Mouse (Mus musculus): ENCODE measurements at regions not wholly inside any gene's neighbourhood (a gene's known extent, or its start where the extent isn't known, plus 50 kb on each side); places are given as distances from the start of the nearest gene placed in this dataset.

DNA sequence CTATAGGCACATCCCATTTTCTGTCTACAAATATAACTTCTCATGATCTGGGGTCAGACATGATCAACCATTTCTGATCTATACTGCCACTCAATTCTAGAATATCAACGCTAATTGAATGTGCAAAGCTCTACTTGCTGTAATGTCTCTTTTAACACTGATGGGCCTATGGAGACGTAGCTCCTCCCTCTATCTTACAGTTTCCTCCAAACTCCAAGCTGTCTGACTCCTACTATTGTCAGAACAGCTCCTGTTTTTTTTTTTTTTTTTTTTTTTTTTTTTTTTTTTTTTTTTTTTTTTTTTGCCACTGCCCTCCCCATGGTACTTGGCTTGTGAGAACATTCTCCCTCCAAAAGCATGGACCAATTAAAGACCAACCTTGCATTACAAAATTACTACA, 165.2 kb downstream of the Pah start:
- Histone ChIP-seq H3K9ac (no peak overlapping the region), H3K9me3 (no peaks in the 10 kb centered on the region), H3K4me2 (no peak overlapping the region), H3K36me3 (no peaks in the 10 kb centered on the region), H3K27ac (replicated peaks) (no peak overlapping the region), H3K4me1 (no peaks in the 10 kb centered on the region), H3K4me3 (no peak overlapping the region), H3K27me3 (replicated peaks) (no peaks in the 10 kb centered on the region)
- ATAC-seq (ENCODE audit: extremely low read depth, insufficient number of reproducible peaks, low FRiP score, low TSS enrichment): no peak
- 68% methylated on average over 2 of the region's 2 CpGs for WGBS

DNA sequence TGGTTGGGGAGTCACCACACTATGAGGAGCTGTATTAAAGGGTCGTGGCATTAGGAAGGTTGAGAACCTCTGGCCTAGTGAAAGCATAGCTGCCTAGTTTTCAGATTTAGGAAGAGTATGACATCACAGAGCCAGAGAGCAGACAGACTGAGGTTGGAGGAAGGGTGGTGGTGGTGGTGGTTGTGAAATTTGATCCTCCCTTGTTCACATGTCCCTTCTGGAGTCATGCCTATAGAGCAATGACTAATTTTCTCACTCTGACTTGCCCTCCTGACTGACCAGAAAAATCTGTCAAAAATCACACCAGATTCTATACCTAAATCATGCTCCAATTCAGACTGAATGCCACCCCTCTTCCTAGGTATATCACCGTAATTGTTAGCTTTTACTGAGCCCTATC, 166.2 kb downstream of the Pah start:
- Histone ChIP-seq H3K9ac (no peak overlapping the region), H3K4me1 (no peaks in the 10 kb centered on the region), H3K36me3 (no peaks in the 10 kb centered on the region), H3K27ac (replicated peaks) (no peak overlapping the region), H3K9me3 (no peaks in the 10 kb centered on the region), H3K4me2 (no peak overlapping the region), H3K27me3 (replicated peaks) (no peaks in the 10 kb centered on the region), H3K4me3 (no peak overlapping the region)
- ATAC-seq (ENCODE audit: extremely low read depth, insufficient number of reproducible peaks, low FRiP score, low TSS enrichment): no peak
- WGBS: 60% methylated on average over 2 of the region's 2 CpGs

DNA sequence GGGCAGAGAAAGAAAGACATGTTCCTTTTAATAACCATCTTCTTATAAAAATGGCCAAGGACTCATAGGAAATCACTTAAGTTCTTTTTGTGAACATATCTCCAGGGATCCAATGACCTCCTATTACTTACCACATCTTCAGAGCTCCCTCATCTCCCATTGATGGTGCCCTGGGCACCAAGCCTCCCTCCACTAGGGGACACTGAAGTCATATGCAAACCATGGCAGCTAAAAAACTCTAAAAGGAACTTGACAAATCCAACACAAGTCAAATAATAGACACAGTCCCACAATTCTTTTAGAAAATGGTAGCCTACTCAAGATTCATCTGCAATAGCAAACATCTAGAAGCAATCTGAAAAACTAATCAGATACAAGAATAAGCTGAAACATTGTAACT, 167.2 kb upstream of the Igf1 start:
- Histone ChIP-seq H3K36me3 (no peaks in the 10 kb centered on the region), H3K9me3 (no peaks in the 10 kb centered on the region), H3K4me3 (no peak overlapping the region), H3K4me1 (no peaks in the 10 kb centered on the region), H3K27me3 (replicated peaks) (no peaks in the 10 kb centered on the region), H3K4me2 (no peak overlapping the region), H3K27ac (replicated peaks) (no peak overlapping the region), H3K9ac (no peak overlapping the region)
- no peak for ATAC-seq (ENCODE audit: extremely low read depth, insufficient number of reproducible peaks, low FRiP score, low TSS enrichment)

DNA sequence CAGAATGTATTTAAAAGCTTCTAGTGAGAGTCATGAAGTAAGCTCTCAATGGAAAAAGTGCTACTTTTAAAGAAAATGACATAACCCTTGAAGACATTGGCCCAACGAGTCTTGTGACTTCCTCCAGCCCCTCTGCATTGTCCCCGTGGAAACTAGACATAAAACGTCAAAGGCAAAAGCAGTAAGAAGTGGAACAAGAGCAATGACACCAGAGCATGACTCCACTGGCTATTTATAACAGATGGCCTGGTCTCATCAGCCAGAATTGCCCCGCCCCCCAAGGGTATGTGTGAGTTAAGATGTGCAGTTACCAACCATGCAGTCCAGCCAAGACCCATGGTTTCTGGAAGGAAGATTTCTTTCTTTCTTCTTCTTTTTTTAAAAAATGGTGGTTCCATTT, 161.6 kb upstream of the Igf1 start:
- Histone ChIP-seq H3K4me3 (no peak overlapping the region), H3K9ac (no peak overlapping the region), H3K27ac (replicated peaks) (no peak overlapping the region), H3K27me3 (replicated peaks) (no peaks in the 10 kb centered on the region), H3K4me2 (no peak overlapping the region), H3K9me3 (no peaks in the 10 kb centered on the region), H3K36me3 (no peaks in the 10 kb centered on the region), H3K4me1 (peaks cover 5% of the 10 kb centered on the region)
- 40% methylated on average over 4 of the region's 4 CpGs for WGBS
- ATAC-seq (ENCODE audit: extremely low read depth, insufficient number of reproducible peaks, low FRiP score, low TSS enrichment): no peak

DNA sequence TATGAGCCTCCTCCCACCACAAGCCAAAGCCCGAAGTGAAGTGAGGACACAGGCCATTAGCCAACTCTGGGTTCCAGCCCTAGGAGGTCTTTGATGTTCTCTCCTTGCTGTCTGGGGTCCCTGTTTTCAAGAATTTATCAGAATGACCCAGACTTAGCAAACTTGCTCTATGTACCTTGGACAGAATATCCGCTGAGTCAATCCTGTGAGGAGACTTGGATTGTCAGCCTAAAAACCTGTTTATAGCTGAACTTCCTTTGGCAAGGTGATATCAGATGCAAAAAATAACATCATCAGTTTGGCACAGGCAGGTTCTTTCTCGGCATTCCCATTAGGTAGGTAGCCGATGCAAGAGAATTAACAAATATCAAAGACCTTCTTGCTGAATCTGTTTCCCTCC, 146.9 kb upstream of the Igf1 start:
- Histone ChIP-seq H3K27ac (replicated peaks) (peak overlapping the region; percentile 68), H3K4me2 (no peak overlapping the region), H3K9ac (no peak overlapping the region), H3K4me3 (no peak overlapping the region), H3K4me1 (peaks cover 27% of the 10 kb centered on the region), H3K36me3 (no peaks in the 10 kb centered on the region), H3K27me3 (replicated peaks) (no peaks in the 10 kb centered on the region), H3K9me3 (no peaks in the 10 kb centered on the region)
- WGBS: 57% methylated on average over 4 of the region's 4 CpGs
- ATAC-seq (ENCODE audit: extremely low read depth, insufficient number of reproducible peaks, low FRiP score, low TSS enrichment): no peak

DNA sequence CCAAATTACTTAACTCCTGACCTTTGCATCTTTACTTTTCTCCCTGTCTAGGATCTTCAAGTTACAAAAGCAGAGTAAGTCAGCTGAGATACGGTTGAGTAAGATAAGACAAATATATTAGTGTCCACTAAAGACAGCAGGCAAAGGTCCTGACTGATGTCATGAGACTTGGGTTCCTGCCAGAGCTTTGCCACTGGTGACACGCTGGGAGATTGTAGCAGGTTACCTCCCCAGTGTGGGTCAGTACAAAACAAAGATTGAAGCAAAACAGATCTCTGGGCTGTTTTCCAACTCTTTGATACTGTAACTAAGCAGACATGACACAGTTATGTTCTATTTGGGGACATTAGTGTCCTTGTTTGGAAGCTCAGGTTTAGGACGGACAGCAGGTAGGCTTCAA, 146.3 kb upstream of the Igf1 start:
- WGBS: 17% methylated on average over 3 of the region's 3 CpGs
- no peaks in the 10 kb centered on the region for H3K36me3 ChIP-seq
- H3K4me2 ChIP-seq: no peak overlapping the region

DNA sequence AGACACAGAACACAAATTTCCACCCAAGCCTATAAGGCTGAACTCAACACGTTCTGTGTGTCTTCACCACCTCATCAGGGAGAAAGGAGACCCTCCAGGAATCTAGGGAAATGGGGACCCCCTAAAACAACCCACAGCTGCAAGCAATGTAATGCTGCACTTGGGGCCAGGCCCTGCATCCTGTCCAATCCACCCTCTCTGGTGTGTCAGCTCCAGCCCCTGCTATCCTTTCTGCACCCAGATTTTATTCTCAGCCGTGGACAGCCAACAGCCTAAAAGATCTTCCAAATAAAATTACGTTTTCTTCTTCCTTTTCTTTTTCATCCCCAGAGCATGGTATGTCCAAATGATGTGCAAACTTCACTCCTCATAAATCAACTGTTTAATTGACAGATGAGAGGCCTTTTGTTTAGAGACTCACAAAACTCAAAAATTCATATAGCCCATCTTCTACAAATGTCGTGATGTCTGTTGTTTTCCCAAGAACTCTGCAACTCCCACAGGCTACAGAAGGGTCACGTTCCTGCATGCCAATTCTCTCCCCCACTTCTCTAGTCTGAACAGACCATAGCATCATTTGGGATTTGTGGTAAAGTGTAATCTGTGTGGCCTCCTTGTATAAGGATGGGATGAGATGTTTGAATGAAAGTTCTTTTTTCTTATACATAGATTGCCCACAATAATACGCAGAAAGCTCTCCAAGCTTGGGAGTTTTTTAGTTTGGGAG, 142.0 kb upstream of the Igf1 start:
- 68% methylated on average over 6 of the region's 6 CpGs for WGBS
- Histone ChIP-seq H3K27ac (replicated peaks) (no peak overlapping the region), H3K36me3 (no peaks in the 10 kb centered on the region), H3K4me2 (no peak overlapping the region), H3K9ac (no peak overlapping the region), H3K27me3 (replicated peaks) (no peaks in the 10 kb centered on the region), H3K4me3 (no peak overlapping the region), H3K9me3 (no peaks in the 10 kb centered on the region), H3K4me1 (peaks cover 15% of the 10 kb centered on the region)
- no peak for ATAC-seq (ENCODE audit: extremely low read depth, insufficient number of reproducible peaks, low FRiP score, low TSS enrichment)

More for the DNA sequence above, 146.3 kb upstream of the Igf1 start:
- peak; percentile 61; the same call in 1 of the 2 replicates for ATAC-seq (ENCODE audit: extremely low read depth, insufficient number of reproducible peaks, low FRiP score, low TSS enrichment)
- Histone ChIP-seq H3K27ac (replicated peaks) (peak overlapping the region; percentile 68), H3K9me3 (no peaks in the 10 kb centered on the region), H3K27me3 (replicated peaks) (no peaks in the 10 kb centered on the region), H3K4me1 (peaks cover 27% of the 10 kb centered on the region), H3K9ac (no peak overlapping the region), H3K4me3 (no peak overlapping the region)

DNA sequence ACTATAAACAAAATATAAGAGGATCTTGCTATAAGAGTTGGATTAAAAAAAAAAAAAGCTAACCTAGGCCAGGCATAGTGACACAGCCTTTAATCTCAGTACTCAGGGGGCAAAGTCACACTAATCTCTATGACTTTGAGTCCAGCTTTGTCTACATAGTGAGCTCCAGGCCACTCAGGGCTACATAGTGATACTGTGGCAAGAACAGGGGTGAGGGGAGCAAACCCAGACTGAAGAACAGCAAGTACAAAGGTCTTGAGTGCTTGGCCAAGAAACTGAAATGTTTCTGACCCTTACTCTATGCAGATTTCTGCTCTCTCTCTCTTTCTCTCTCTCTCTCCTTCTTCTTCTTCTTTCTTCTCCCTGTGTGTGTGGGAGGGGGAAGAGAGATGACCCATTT, 140.9 kb upstream of the Igf1 start:
- H3K27me3 ChIP-seq (replicated peaks): no peaks in the 10 kb centered on the region
- ATAC-seq (ENCODE audit: extremely low read depth, insufficient number of reproducible peaks, low FRiP score, low TSS enrichment): no peak

DNA sequence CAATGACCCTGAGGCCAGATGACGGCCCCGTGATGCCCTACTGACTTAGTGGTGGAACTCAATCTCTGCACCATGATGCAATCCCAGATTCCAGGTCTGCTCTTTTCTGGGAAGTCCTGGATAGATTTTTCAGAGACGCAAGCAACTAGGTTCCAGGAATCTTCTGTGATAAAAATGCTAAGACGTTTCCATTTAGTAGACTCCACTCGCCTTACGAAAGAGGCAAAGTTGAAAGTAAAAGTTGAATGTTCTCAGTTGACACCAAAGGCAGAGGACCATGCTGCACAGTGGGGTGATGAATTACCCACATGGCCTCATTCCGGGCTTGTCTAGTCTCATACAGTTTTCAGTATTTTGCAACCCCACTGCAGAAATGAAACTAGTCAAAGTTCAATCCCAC, 139.6 kb upstream of the Igf1 start:
- no peaks in the 10 kb centered on the region for H3K36me3 ChIP-seq
- H3K4me3 ChIP-seq: no peak overlapping the region
- no peaks in the 10 kb centered on the region for H3K9me3 ChIP-seq
- H3K4me2 ChIP-seq: no peak overlapping the region
- no peaks in the 10 kb centered on the region for H3K4me1 ChIP-seq
- no peaks in the 10 kb centered on the region for H3K27me3 ChIP-seq (replicated peaks)
- no peak overlapping the region for H3K27ac ChIP-seq (replicated peaks)
- 78% methylated on average over 7 of the region's 7 CpGs for WGBS
- no peak overlapping the region for H3K9ac ChIP-seq
- ATAC-seq (ENCODE audit: extremely low read depth, insufficient number of reproducible peaks, low FRiP score, low TSS enrichment): no peak

More for the DNA sequence above, 140.9 kb upstream of the Igf1 start:
- H3K27ac ChIP-seq (replicated peaks): no peak overlapping the region
- no peaks in the 10 kb centered on the region for H3K36me3 ChIP-seq
- peaks cover 3% of the 10 kb centered on the region for H3K4me1 ChIP-seq
- H3K4me2 ChIP-seq: no peak overlapping the region
- H3K4me3 ChIP-seq: no peak overlapping the region
- no peaks in the 10 kb centered on the region for H3K9me3 ChIP-seq
- no peak overlapping the region for H3K9ac ChIP-seq

DNA sequence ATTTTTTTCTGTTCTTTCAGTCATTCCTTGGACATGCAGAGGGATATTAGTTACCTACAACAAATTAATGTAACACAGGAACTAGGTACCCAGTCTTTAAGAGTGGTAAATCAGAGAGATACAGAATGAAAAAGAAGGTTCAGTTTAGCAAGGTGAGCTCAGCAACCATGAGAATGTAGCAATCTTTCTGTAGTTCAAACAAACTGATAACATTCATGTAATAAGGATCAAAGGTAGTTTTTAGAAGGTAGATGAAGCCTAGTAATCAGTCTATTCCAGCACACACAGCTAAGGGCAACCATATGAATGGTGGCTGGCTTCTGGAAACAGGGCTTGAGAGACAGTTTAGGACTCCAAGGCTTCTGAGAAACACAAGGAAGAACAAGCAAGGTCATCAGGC, 138.1 kb upstream of the Igf1 start:
- no peak for ATAC-seq (ENCODE audit: extremely low read depth, insufficient number of reproducible peaks, low FRiP score, low TSS enrichment)
- no peaks in the 10 kb centered on the region for H3K27me3 ChIP-seq (replicated peaks)
- no peak overlapping the region for H3K27ac ChIP-seq (replicated peaks)
- no peak overlapping the region for H3K4me2 ChIP-seq
- no peak overlapping the region for H3K9ac ChIP-seq
- H3K36me3 ChIP-seq: no peaks in the 10 kb centered on the region
- H3K4me3 ChIP-seq: no peak overlapping the region
- H3K9me3 ChIP-seq: no peaks in the 10 kb centered on the region
- H3K4me1 ChIP-seq: no peaks in the 10 kb centered on the region

DNA sequence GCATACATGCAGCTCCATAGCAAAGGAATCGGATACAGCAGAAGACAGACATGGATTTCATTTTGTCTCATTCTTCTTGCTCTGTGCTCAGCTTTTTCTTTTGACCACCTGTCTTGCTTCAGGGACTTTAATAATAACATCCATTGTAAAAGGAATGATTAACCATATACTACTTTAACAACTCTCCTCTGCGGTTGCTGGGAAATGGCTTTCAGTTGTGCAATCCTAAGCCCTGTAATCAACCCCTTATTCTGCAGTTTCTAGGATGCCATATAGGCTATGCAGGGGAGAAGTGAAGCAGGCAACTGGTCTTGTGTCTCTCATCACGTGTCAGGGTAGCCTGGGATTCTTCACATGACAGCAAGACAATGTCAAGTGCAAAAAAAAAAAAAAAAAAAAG, 135.8 kb upstream of the Igf1 start:
- Histone ChIP-seq H3K4me1 (no peaks in the 10 kb centered on the region), H3K27ac (replicated peaks) (no peak overlapping the region), H3K36me3 (no peaks in the 10 kb centered on the region), H3K4me3 (no peak overlapping the region), H3K9me3 (no peaks in the 10 kb centered on the region), H3K27me3 (replicated peaks) (no peaks in the 10 kb centered on the region), H3K9ac (no peak overlapping the region), H3K4me2 (no peak overlapping the region)
- ATAC-seq (ENCODE audit: extremely low read depth, insufficient number of reproducible peaks, low FRiP score, low TSS enrichment): no peak
- 54% methylated on average over 3 of the region's 3 CpGs for WGBS

DNA sequence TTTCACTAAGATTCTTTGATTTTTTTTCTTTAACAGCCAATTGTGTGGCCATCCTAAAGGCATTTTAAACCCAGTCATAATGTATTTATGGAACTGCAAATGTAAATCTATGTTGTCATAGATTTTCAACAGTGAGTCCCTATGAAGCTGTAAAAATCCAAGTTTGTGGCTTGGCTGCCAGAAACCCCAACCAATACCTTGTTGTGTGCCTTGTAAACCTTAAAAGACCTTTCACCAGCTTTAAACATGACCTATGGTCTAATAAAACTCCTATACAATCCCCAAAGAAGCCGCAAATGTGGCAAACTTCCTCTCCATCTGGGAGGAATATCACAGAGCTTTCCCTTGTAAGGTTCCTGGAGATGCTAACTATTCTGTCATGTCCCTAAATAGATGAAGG, 125.4 kb upstream of the Igf1 start:
- H3K4me2 ChIP-seq: no peak overlapping the region
- no peak overlapping the region for H3K9ac ChIP-seq
- H3K27ac ChIP-seq (replicated peaks): no peak overlapping the region
- H3K4me3 ChIP-seq: no peak overlapping the region
- H3K4me1 ChIP-seq: no peaks in the 10 kb centered on the region
- ATAC-seq (ENCODE audit: extremely low read depth, insufficient number of reproducible peaks, low FRiP score, low TSS enrichment): no peak
- H3K9me3 ChIP-seq: no peaks in the 10 kb centered on the region
- H3K27me3 ChIP-seq (replicated peaks): no peaks in the 10 kb centered on the region
- 74% methylated on average over 1 of the region's 1 CpGs for WGBS
- H3K36me3 ChIP-seq: no peaks in the 10 kb centered on the region
